Mouse (Mus musculus) cerebellum, adult 2 months (tissue): ENCODE measurements at regions not wholly inside any gene's neighbourhood (a gene's known extent, or its start where the extent isn't known, plus 50 kb on each side); places are given as distances from the start of the nearest gene placed in this dataset.

Source experiments
- DNase-seq, 2 experiments: peaks; one replicate each; pipeline ENCODE4 v3.0.0; 2021
- H3K27ac ChIP-seq: fragments of 200-500 bp; 2 replicates; pipeline ENCODE4 v1.5.1; 2012; ENCODE audit warnings: low read length, control low read depth, inconsistent platforms; ENCODE audit not compliant: insufficient read depth
- H3K27me3 ChIP-seq: fragments of 200-500 bp; 2 replicates; pipeline ENCODE4 v1.6.1; 2012; ENCODE audit warnings: inconsistent platforms, mild to moderate bottlenecking, low read length, moderate library complexity; ENCODE audit not compliant: control insufficient read depth, insufficient read depth
- H3K4me1 ChIP-seq: fragments of 200-500 bp; 2 replicates; pipeline ENCODE4 v1.6.1; 2011; ENCODE audit warnings: low read length; ENCODE audit not compliant: control insufficient read depth, insufficient read depth
- H3K4me3 ChIP-seq: fragments of 200-500 bp; replicated peaks from 2 replicates; pipeline ENCODE3; 2011; ENCODE audit warnings: mild to moderate bottlenecking, low read depth, low read length, control low read depth; ENCODE audit not compliant: insufficient read depth
- CTCF ChIP-seq: fragments of 200-500 bp; IDR thresholded peaks from 2 replicates; pipeline ENCODE4 v1.5.1; 2011; ENCODE audit warnings: low read depth, mild to moderate bottlenecking, control low read depth, low read length, moderate library complexity, borderline replicate concordance; ENCODE audit not compliant: insufficient read depth
- POLR2A ChIP-seq: fragments of 200-500 bp; IDR thresholded peaks from 2 replicates; pipeline ENCODE4 v1.6.1; 2011; ENCODE audit warnings: low read length, control low read depth, borderline replicate concordance; ENCODE audit not compliant: insufficient read depth
- WGBS: fragments of 180-500 bp; shearing (Covaris S2); methylation state at CpG from one replicate; pipeline ENCODE4 v1.1.7; 2018; 5-methylcytosine and 5-hydroxymethylcytosine counted together

GRCm38 (mm10) chr3:155396134-155396533 lies 302.9 kb downstream of the Lrriq3 start:
- no peak for TF ChIP-seq POLR2A
- no peak for TF ChIP-seq CTCF
- Histone ChIP-seq H3K4me1 (no peaks in the 10 kb centered on the region), H3K27ac (no peak overlapping the region), H3K27me3 (no peaks in the 10 kb centered on the region), H3K4me3 (no peak overlapping the region)
- 90% methylated on average over 2 of the region's 2 CpGs for WGBS
- no peak for DNase-seq

GRCm38 (mm10) chr3:155401763-155402162 lies 308.5 kb downstream of the Lrriq3 start:
- TF ChIP-seq POLR2A: no peak
- no peak for TF ChIP-seq CTCF
- 16% methylated on average over 1 of the region's 1 CpGs for WGBS
- no peaks in the 10 kb centered on the region for H3K27me3 ChIP-seq
- H3K4me1 ChIP-seq: no peaks in the 10 kb centered on the region
- H3K27ac ChIP-seq: no peak overlapping the region
- H3K4me3 ChIP-seq: no peak overlapping the region
- no peak for DNase-seq

- TF ChIP-seq POLR2A (no peak), CTCF (no peak)
- Histone ChIP-seq H3K4me3 (no peak overlapping the region), H3K27ac (no peak overlapping the region), H3K27me3 (no peaks in the 10 kb centered on the region), H3K4me1 (no peaks in the 10 kb centered on the region)
- 24% methylated on average over 2 of the region's 2 CpGs for WGBS
- DNase-seq: no peak
Observed at GRCm38 (mm10) chr3:155408907-155409306, 315.7 kb downstream of the Lrriq3 start.

GRCm38 (mm10) chr3:155409371-155409770 lies 316.1 kb downstream of the Lrriq3 start:
- Histone ChIP-seq H3K27me3 (no peaks in the 10 kb centered on the region), H3K4me1 (no peaks in the 10 kb centered on the region), H3K4me3 (no peak overlapping the region), H3K27ac (no peak overlapping the region)
- 72% methylated on average over 2 of the region's 2 CpGs for WGBS
- no peak for DNase-seq
- no peak for TF ChIP-seq CTCF
- TF ChIP-seq POLR2A: no peak

- no peak for TF ChIP-seq POLR2A
- no peak for TF ChIP-seq CTCF
- no peak for DNase-seq
- no peaks in the 10 kb centered on the region for H3K4me1 ChIP-seq
- WGBS: 59% methylated on average over 2 of the region's 2 CpGs
- H3K4me3 ChIP-seq: no peak overlapping the region
- no peaks in the 10 kb centered on the region for H3K27me3 ChIP-seq
- H3K27ac ChIP-seq: no peak overlapping the region
Observed at GRCm38 (mm10) chr3:155409867-155410266, 316.6 kb downstream of the Lrriq3 start.

- no peaks in the 10 kb centered on the region for H3K4me1 ChIP-seq
- no peak for TF ChIP-seq CTCF
- no peak for TF ChIP-seq POLR2A
- DNase-seq: no peak
- no peak overlapping the region for H3K4me3 ChIP-seq
- no peak overlapping the region for H3K27ac ChIP-seq
- H3K27me3 ChIP-seq: no peaks in the 10 kb centered on the region
- WGBS: 63% methylated on average over 16 of the region's 16 CpGs
Observed at GRCm38 (mm10) chr3:155459701-155460481, 366.7 kb downstream of the Lrriq3 start.

GRCm38 (mm10) chr3:155462095-155462494 lies 368.9 kb downstream of the Lrriq3 start:
- Histone ChIP-seq H3K27me3 (no peaks in the 10 kb centered on the region), H3K27ac (no peak overlapping the region), H3K4me1 (no peaks in the 10 kb centered on the region), H3K4me3 (no peak overlapping the region)
- TF ChIP-seq CTCF (no peak), POLR2A (no peak)
- WGBS: 91% methylated on average over 4 of the region's 4 CpGs
- DNase-seq: no peak

GRCm38 (mm10) chr3:155470742-155471141 lies 377.5 kb downstream of the Lrriq3 start:
- no peak overlapping the region for H3K27ac ChIP-seq
- no peak for DNase-seq
- no peaks in the 10 kb centered on the region; the same call in 1 of the 2 replicates for H3K4me1 ChIP-seq
- no peaks in the 10 kb centered on the region for H3K27me3 ChIP-seq
- H3K4me3 ChIP-seq: no peak overlapping the region
- TF ChIP-seq POLR2A (no peak), CTCF (no peak)
- WGBS: 81% methylated on average over 2 of the region's 2 CpGs
